Mouse (Mus musculus): ENCODE data around the gene Foxn1.

- TF ChIP-seq POLR2A (IDR thresholded peaks at IDR 0.05; ENCODE audit: low read depth, low read length) (no peak), CTCF (IDR thresholded peaks at IDR 0.05; ENCODE audit: extremely low read depth, insufficient read length, insufficient replicate concordance, low read depth, low read length) (no peak)
Observed at GRCm38 (mm10) chr11:78402062-78402461, 15.7 kb upstream of the Foxn1 start.
